Mouse (Mus musculus): Measurements from ENCODE around the gene Armcx4. TPM values are rescaled to one million over a fixed set of nuclear protein-coding genes. Genes with fewer than 3 reads are reported as not detected.

Gene Armcx4
- polyA plus RNA-seq (2015; fragmentation: Illumina TruSeq; extraction: RNeasy Lipid Tissue Mini Kit (QIAGEN cat#74804); ENCODE audit: insufficient read depth, low read depth, low replicate concordance) = 1.00 TPM

GRCm38 (mm10) chrX:134686267-134686666 is at the start of gene Armcx4:
Gene Armcx4 (plus strand): TSS chrX:134686519.

GRCm38 (mm10) chrX:134717752-134718308 is 31.5 kb downstream of the Armcx4 start, which contains the start of gene Armcx1:
Gene Armcx1 (plus strand): TSS chrX:134717963.

Other genes with a start within 250 kb of the Armcx4 start
- not detected for gene Taf7l, start 210.0 kb upstream of the Armcx4 start, polyA plus RNA-seq (2015; fragmentation: Illumina TruSeq; extraction: RNeasy Lipid Tissue Mini Kit (QIAGEN cat#74804); ENCODE audit: insufficient read depth, low read depth, low replicate concordance)
- 4.6 TPM for gene Timm8a1, start 144.7 kb upstream of the Armcx4 start, polyA plus RNA-seq (2015; fragmentation: Illumina TruSeq; extraction: RNeasy Lipid Tissue Mini Kit (QIAGEN cat#74804); ENCODE audit: insufficient read depth, low read depth, low replicate concordance)
- 1.3 TPM for gene Btk, start 102.9 kb upstream of the Armcx4 start, polyA plus RNA-seq (2015; fragmentation: Illumina TruSeq; extraction: RNeasy Lipid Tissue Mini Kit (QIAGEN cat#74804); ENCODE audit: insufficient read depth, low read depth, low replicate concordance)
- 473 TPM for gene Rpl36a, start 100.9 kb upstream of the Armcx4 start, polyA plus RNA-seq (2015; fragmentation: Illumina TruSeq; extraction: RNeasy Lipid Tissue Mini Kit (QIAGEN cat#74804); ENCODE audit: insufficient read depth, low read depth, low replicate concordance)
- gene Gla, start 85.4 kb upstream of the Armcx4 start, polyA plus RNA-seq (2015; fragmentation: Illumina TruSeq; extraction: RNeasy Lipid Tissue Mini Kit (QIAGEN cat#74804); ENCODE audit: insufficient read depth, low read depth, low replicate concordance) = 1.7 TPM
- gene Hnrnph2, start 85.3 kb upstream of the Armcx4 start, polyA plus RNA-seq (2015; fragmentation: Illumina TruSeq; extraction: RNeasy Lipid Tissue Mini Kit (QIAGEN cat#74804); ENCODE audit: insufficient read depth, low read depth, low replicate concordance) = 15.3 TPM
- 5.2 TPM for gene Armcx1, start 31.4 kb downstream of the Armcx4 start, polyA plus RNA-seq (2015; fragmentation: Illumina TruSeq; extraction: RNeasy Lipid Tissue Mini Kit (QIAGEN cat#74804); ENCODE audit: insufficient read depth, low read depth, low replicate concordance)
- gene Armcx6, start 64.9 kb downstream of the Armcx4 start, polyA plus RNA-seq (2015; fragmentation: Illumina TruSeq; extraction: RNeasy Lipid Tissue Mini Kit (QIAGEN cat#74804); ENCODE audit: insufficient read depth, low read depth, low replicate concordance) = 1.3 TPM
- gene Armcx3, start 70.1 kb downstream of the Armcx4 start, polyA plus RNA-seq (2015; fragmentation: Illumina TruSeq; extraction: RNeasy Lipid Tissue Mini Kit (QIAGEN cat#74804); ENCODE audit: insufficient read depth, low read depth, low replicate concordance) = 15.3 TPM
- 6.6 TPM for gene Armcx2, start 122.7 kb downstream of the Armcx4 start, polyA plus RNA-seq (2015; fragmentation: Illumina TruSeq; extraction: RNeasy Lipid Tissue Mini Kit (QIAGEN cat#74804); ENCODE audit: insufficient read depth, low read depth, low replicate concordance)